8 mouse cellular contexts compared by ENCODE assay signal in genomic region chr14:31641506-31642155, GRCm38 (mm10). TPM values are rescaled to one million over a fixed set of nuclear protein-coding genes. Genes with fewer than 3 reads are reported as not detected.
DNase-seq lines count a peak whose midpoint lies in the region; ATAC-seq and TF ChIP-seq lines count a peak whose summit lies in the region.

No protein-coding gene starts in this region.

- no peak overlapping the region for H3K27ac ChIP-seq in bone marrow, adult 2 months (ENCODE audit: control insufficient read depth, insufficient read depth, low read depth, low read length, poor library complexity)
- no peak overlapping the region for H3K27ac ChIP-seq in hindbrain, postnatal 0 days
- peak overlapping the region; percentile 92 for H3K27ac ChIP-seq in liver, embryonic 15.5 days (replicated peaks)

- TF ChIP-seq CTCF in bone marrow, adult 2 months (IDR thresholded peaks at IDR 0.05; ENCODE audit: control insufficient read depth, insufficient read depth, low read length), result no peak
- no peak for TF ChIP-seq CTCF in hindbrain, postnatal 0 days (IDR thresholded peaks at IDR 0.05; ENCODE audit: low read depth)

- peak overlapping the region; percentile 82 for H3K4me3 ChIP-seq in bone marrow, adult 2 months (replicated peaks; ENCODE audit: control insufficient read depth, low read depth, low read length)
- H3K4me3 ChIP-seq in hindbrain, postnatal 0 days (ENCODE audit: low read length), result peak overlapping the region; percentile 62
- peak overlapping the region; percentile 79 for H3K4me3 ChIP-seq in liver, embryonic 15.5 days (replicated peaks)

- H3K9me3 ChIP-seq in hindbrain, postnatal 0 days (ENCODE audit: low read length), result no peaks in the 10 kb centered on the region
- no peaks in the 10 kb centered on the region for H3K9me3 ChIP-seq in liver, embryonic 15.5 days (replicated peaks)

- H3K36me3 ChIP-seq in hindbrain, postnatal 0 days (ENCODE audit: insufficient read depth, low read length), result no peaks in the 10 kb centered on the region
- H3K36me3 ChIP-seq in liver, embryonic 15.5 days (replicated peaks), result no peaks in the 10 kb centered on the region

- H3K9ac ChIP-seq in hindbrain, postnatal 0 days (replicated peaks; ENCODE audit: low read length), result peak overlapping the region; percentile 53
- H3K9ac ChIP-seq in liver, embryonic 15.5 days, result peak overlapping the region; percentile 81

- WGBS in bone marrow, adult 2 months, result 55% methylated on average over 9 of the region's 9 CpGs
- WGBS in hindbrain, postnatal 0 days, result 70% methylated on average over 9 of the region's 9 CpGs
- 56% methylated on average over 9 of the region's 9 CpGs for WGBS in liver, embryonic 15.5 days (ENCODE audit: insufficient replicate concordance)

- DNase-seq in adrenal gland, postnatal 14 days, result peak; percentile 7
- DNase-seq in adrenal gland, adult (ENCODE audit: inconsistent age in 2 of 2, low spot score in 1 of 2), result no peak
- DNase-seq in hindbrain, postnatal 0 days (ENCODE audit: low spot score), result no peak
- DNase-seq in layer of hippocampus, postnatal 25 days (ENCODE audit: extremely low spot score in 1 of 2, low spot score in 1 of 2), result no peak
- DNase-seq in adrenal gland, adult 2 months, result no peak
- DNase-seq in urinary bladder, adult 18-20 months (ENCODE audit: low spot score in 2 of 2), result no peak

- no peak for TF ChIP-seq POLR2A in bone marrow, adult 2 months (IDR thresholded peaks at IDR 0.05; ENCODE audit: borderline replicate concordance, control insufficient read depth, low read depth, low read length)

- no peak for ATAC-seq in hindbrain, postnatal 0 days
- 0 out of 2 replicates have a peak, but pooled peaks have one; percentile 1 for ATAC-seq in liver, embryonic 15.5 days (ENCODE audit: insufficient read depth)

- peak overlapping the region; percentile 98 for H3K4me2 ChIP-seq in hindbrain, postnatal 0 days (ENCODE audit: low read depth, low read length)
- H3K4me2 ChIP-seq in liver, embryonic 15.5 days, result peak overlapping the region; percentile 93

- no peaks in the 10 kb centered on the region; the same call in 1 of the 2 replicates for H3K4me1 ChIP-seq in bone marrow, adult 2 months (ENCODE audit: control insufficient read depth, insufficient read depth, low read length)
- peaks cover 6% of the 10 kb centered on the region for H3K4me1 ChIP-seq in hindbrain, postnatal 0 days (ENCODE audit: insufficient read depth, low read length)
- peaks cover 23% of the 10 kb centered on the region for H3K4me1 ChIP-seq in liver, embryonic 15.5 days (replicated peaks)

- H3K27me3 ChIP-seq in hindbrain, postnatal 0 days (ENCODE audit: insufficient read depth, low read length), result no peaks in the 10 kb centered on the region
- no peaks in the 10 kb centered on the region for H3K27me3 ChIP-seq in liver, embryonic 15.5 days

RNA-seq across cellular contexts. Expression of gene Hacl1, which starts 0.5 kb away (rescaled TPM):
- 62.2 and 112 TPM in 2 replicates for total RNA-seq in adrenal gland, postnatal 14 days (2021)
- polyA plus RNA-seq in bone marrow, adult 2 months (2011; ENCODE audit: insufficient read depth, insufficient read length, low replicate concordance, missing spikeins), result 11.8 and 19.6 TPM in 2 replicates
- total RNA-seq in hindbrain, postnatal 0 days (2014; rRNA removed), result 6.3 and 12.8 TPM in 2 replicates
- 10.9 and 11.3 TPM in 2 replicates for polyA plus RNA-seq in hindbrain, postnatal 0 days (2015; fragmentation: Nextera tagmentation; extraction: Ambion mirVana)
- 11.4 and 12.7 TPM in 2 replicates for polyA plus RNA-seq in liver, embryonic 15.5 days (2015; fragmentation: Nextera tagmentation; extraction: Ambion mirVana)
- 1 to 10 TPM; 7.6 to 9.3 TPM for total RNA-seq in layer of hippocampus, postnatal 25 days (2021)
- 10 to 100 TPM; 38.9 to 67.1 TPM for total RNA-seq in adrenal gland, adult 2 months (2021)
- 10.8 and 15.2 TPM in 2 replicates for polyA plus RNA-seq in adrenal gland, adult 2 months (2012; rRNA removed)

RNA-seq across cellular contexts. Expression of gene Btd, which starts 0.8 kb away (rescaled TPM):
- 40.4 and 47.4 TPM in 2 replicates for total RNA-seq in adrenal gland, postnatal 14 days (2021)
- 2.1 and 2.5 TPM in 2 replicates for polyA plus RNA-seq in bone marrow, adult 2 months (2011; ENCODE audit: insufficient read depth, insufficient read length, low replicate concordance, missing spikeins)
- total RNA-seq in hindbrain, postnatal 0 days (2014; rRNA removed), result 30.8 and 42.4 TPM in 2 replicates
- 22.4 and 24.5 TPM in 2 replicates for polyA plus RNA-seq in hindbrain, postnatal 0 days (2015; fragmentation: Nextera tagmentation; extraction: Ambion mirVana)
- 11.6 and 13.2 TPM in 2 replicates for polyA plus RNA-seq in liver, embryonic 15.5 days (2015; fragmentation: Nextera tagmentation; extraction: Ambion mirVana)
- 1 to 10 TPM; 9.0 to 10.0 TPM for total RNA-seq in layer of hippocampus, postnatal 25 days (2021)
- 10 to 100 TPM; 55.6 to 63.4 TPM for total RNA-seq in adrenal gland, adult 2 months (2021)
- 45.8 and 46.2 TPM in 2 replicates for polyA plus RNA-seq in adrenal gland, adult 2 months (2012; rRNA removed)

RNA-seq across cellular contexts. Expression of gene Gm49387, which starts 1.0 kb away (rescaled TPM):
- total RNA-seq in adrenal gland, postnatal 14 days (2021), result 3.0 and 6.4 TPM in 2 replicates
- not detected in 2 replicates for polyA plus RNA-seq in bone marrow, adult 2 months (2011; ENCODE audit: insufficient read depth, insufficient read length, low replicate concordance, missing spikeins)
- not detected in 2 replicates for total RNA-seq in hindbrain, postnatal 0 days (2014; rRNA removed)
- 1.2 TPM in 1 of 2 replicates, not detected in the other for polyA plus RNA-seq in hindbrain, postnatal 0 days (2015; fragmentation: Nextera tagmentation; extraction: Ambion mirVana)
- polyA plus RNA-seq in liver, embryonic 15.5 days (2015; fragmentation: Nextera tagmentation; extraction: Ambion mirVana), result 2.9 and 3.6 TPM in 2 replicates
- not detected for total RNA-seq in layer of hippocampus, postnatal 25 days (2021)
- total RNA-seq in adrenal gland, adult 2 months (2021), result 1 to 10 TPM in 1 of 2 experiments, not detected in 1; 2.3 TPM
- 1.9 TPM in 1 of 2 replicates, not detected in the other for polyA plus RNA-seq in adrenal gland, adult 2 months (2012; rRNA removed)

RNA-seq across cellular contexts. Expression of gene Colq, which starts 50.5 kb away (rescaled TPM):
- 0.15 and 1.3 TPM in 2 replicates for total RNA-seq in adrenal gland, postnatal 14 days (2021)
- 1.1 and 2.4 TPM in 2 replicates for polyA plus RNA-seq in bone marrow, adult 2 months (2011; ENCODE audit: insufficient read depth, insufficient read length, low replicate concordance, missing spikeins)
- 0.47 and 0.63 TPM in 2 replicates for total RNA-seq in hindbrain, postnatal 0 days (2014; rRNA removed)
- polyA plus RNA-seq in hindbrain, postnatal 0 days (2015; fragmentation: Nextera tagmentation; extraction: Ambion mirVana), result 0.79 and 0.80 TPM in 2 replicates
- polyA plus RNA-seq in liver, embryonic 15.5 days (2015; fragmentation: Nextera tagmentation; extraction: Ambion mirVana), result 0.28 and 0.50 TPM in 2 replicates
- total RNA-seq in layer of hippocampus, postnatal 25 days (2021), result under 1 TPM; 0.54 to 0.75 TPM
- not detected for total RNA-seq in adrenal gland, adult 2 months (2021)
- 0.06 and 0.10 TPM in 2 replicates for polyA plus RNA-seq in adrenal gland, adult 2 months (2012; rRNA removed)
